Mouse (Mus musculus) ES-CJ7 (cell line): Measurements from ENCODE around the gene Kcna3.

ENCODE experiments used
- DNase-seq: peaks from one replicate; pipeline ENCODE4 v3.0.0; 2011; ENCODE audit warnings: low read depth, low spot score

Gene Kcna3

GRCm38 (mm10) chr3:107062771-107063170 lies 26.8 kb downstream of the Kcna3 start:
- no peak for DNase-seq

DNA sequence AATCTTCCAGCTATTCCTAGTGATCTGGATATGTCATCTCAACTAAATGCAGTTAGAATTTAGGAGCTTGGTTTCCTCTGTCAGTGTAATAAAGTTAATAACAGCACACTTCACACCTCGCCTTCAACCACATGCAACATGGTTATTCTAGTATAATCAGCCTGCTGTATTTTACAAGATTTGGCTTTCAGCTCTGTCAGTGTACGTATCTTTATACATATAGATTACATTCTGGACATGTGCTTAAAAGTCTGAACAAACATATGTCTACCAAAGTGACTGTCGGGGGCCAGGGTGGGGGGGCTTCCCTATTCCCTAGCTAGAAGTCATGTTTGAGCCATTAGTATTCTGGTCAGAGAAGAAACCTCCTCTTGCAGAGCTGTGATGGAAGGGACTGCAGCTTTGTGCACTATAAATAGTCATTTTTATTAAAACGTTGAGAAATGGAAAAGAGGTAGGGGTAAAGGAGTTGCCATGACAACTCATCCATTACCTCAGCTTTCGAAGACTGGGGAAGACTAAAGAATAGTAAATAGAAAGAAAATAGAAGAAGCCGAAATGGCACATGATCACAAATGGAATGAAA lies 29.6 kb downstream of the Kcna3 start:
- no peak for DNase-seq

GRCm38 (mm10) chr3:107066165-107066850 lies 30.3 kb downstream of the Kcna3 start:
- DNase-seq, result no peak

DNA sequence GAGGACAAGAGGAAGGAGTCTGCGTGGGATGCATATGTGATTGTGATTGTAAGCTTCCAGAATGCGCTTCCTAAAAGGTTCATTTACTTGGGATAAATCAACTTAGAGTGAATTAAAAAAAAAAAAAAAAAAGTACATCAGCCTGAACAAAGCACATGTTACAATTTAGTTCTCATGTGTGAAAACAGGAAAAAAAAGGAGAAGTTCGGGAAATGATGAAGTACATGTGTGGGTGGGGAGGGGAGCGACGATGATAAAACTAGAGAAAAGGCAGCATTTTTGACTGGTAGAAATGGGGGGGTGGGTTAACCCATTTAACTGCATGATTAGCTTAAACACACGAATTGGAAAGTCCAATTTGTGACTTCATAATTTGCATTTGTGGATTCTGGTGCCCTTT lies 31.3 kb downstream of the Kcna3 start:
- no peak for DNase-seq

DNA sequence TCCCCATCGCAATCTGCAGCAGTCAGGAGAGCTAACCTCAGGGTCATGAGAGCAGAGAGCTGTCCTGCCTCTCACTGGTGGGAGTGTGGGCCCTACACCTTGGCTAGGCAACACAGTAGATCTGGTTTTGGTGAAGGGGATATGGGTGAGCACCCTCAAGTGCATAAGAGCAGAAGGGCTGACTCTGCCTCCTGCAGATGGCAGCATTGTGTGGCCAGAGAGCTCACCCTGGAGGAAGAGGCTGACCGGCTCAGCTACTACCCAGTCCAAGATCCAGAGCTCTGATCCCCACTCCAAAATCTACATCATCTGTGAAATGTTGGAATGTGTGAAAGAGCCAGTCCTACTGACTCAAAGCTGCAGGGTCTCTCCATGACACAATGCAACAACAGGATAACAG lies 37.9 kb downstream of the Kcna3 start:
- no peak for DNase-seq

DNA sequence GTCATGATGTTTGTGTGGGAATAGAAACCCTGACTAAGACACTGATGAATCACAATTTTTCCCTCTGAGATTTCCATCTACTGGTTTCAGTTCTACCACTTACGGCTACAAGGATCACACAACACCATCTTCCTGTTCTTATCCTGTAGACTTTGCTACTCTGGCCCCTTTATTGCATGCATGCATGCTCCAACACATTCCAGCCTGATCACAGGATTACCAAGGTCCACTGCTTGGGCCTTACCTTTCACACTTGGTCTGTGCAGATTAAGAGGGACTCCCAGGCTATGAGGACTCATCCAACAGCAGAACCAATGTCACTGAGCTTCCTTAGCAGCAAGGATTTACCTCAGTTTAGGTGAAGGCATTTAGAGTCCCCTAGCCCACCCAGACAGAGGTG lies 39.7 kb downstream of the Kcna3 start:
- no peak for DNase-seq

DNA sequence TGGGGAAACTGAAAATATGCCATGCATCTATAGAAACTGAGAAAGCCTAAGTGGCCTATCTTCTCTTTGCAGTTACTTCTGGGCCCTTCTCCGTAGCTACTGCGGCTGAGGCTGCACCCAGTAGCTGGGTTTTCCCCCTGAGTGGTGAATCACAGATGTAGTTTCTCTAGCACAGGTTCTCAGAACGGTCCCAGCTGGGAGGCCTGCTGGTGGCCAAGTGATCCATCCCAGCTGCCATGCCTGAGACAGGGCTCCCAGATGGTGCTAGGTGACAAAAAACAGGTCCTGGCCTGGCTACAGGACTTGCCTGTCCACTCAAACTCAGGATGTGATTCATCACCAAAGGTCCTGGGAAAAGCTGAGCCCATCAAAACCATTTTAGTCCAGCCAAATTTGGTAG lies 40.7 kb downstream of the Kcna3 start:
- DNase-seq, result no peak

GRCm38 (mm10) chr3:107077101-107077500 lies 41.1 kb downstream of the Kcna3 start:
- DNase-seq, result no peak

- no peak for DNase-seq
These were observed 44.8 kb downstream of the Kcna3 start for GRCm38 (mm10) chr3:107080803-107081202.

DNA sequence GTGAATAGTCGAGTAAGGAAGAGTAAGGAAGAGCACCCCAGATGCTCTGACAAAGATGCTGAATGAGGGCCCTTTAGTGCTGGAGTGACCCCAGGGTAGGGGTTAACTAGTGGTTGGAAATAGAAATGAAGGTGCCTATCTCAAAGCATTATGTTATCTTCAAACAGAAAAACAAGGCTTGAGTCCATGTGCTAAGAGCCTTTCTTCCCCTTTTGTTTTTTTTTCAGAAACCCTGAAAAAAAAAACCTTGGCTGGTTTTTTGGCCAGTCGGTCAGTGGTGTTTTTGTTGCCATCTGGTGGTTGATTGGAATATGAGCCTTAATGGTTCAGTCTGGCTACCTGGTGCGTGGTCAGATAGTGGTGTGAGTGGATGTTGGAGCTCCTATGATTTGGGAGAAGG lies 45.3 kb downstream of the Kcna3 start:
- peak; percentile 20 for DNase-seq

DNA sequence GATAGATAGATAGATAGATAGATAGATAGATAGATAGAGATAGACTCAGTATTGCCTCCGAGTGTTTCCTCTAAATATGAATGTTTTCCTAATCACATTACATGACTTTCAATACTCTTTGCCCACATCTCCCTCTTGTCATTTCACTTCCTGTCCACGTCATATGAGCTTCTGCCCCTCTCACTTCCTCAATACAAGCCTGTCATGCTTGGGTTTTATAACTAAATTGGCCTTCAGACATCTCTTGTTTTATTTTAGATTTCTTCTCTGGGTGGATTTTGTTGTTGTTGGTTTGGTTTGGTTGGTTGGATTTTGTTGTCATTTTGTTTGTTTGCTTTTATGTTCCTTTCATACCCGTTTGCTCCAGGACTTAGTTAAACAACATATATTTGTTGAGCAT lies 48.6 kb downstream of the Kcna3 start:
- DNase-seq, result no peak

DNA sequence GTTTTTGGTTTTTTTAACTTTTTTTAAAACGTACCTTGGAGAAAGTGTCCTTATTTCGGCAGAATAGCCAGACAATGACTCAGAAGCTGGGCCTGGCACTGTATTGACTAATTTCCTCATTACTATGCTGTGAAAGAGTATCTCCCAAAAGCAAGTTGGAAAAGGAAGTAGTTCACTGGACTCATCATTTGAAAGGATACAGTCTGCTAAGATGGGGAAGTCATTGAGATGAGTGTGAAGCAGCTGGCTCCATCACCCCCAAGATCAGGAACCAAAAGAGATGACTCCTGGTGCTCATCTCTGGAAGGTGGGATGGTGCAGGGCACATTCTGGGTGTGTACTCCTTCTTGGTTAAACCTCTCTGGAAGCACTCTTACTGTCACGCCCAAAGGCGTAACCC lies 51.4 kb downstream of the Kcna3 start:
- DNase-seq, result no peak
